Mouse (Mus musculus): ENCODE measurements around the gene Ptpn22.
"Not testable (repeated sequence)": the region's sequence is repeated elsewhere in the genome, so short reads cannot be mapped to it uniquely, and the experiment has no call there.

Ptpn22 gene

GRCm38 (mm10) chr3:103858881-103859801 is at the start of gene Ptpn22:
Gene Ptpn22, plus strand, starts transcription at chr3:103859795.
- no peak for DNase-seq (ENCODE audit: low read depth)

- DNase-seq (ENCODE audit: low read depth), result no peak
These were observed 49.8 kb upstream of the Ptpn22 start for GRCm38 (mm10) chr3:103809799-103810150.

DNA sequence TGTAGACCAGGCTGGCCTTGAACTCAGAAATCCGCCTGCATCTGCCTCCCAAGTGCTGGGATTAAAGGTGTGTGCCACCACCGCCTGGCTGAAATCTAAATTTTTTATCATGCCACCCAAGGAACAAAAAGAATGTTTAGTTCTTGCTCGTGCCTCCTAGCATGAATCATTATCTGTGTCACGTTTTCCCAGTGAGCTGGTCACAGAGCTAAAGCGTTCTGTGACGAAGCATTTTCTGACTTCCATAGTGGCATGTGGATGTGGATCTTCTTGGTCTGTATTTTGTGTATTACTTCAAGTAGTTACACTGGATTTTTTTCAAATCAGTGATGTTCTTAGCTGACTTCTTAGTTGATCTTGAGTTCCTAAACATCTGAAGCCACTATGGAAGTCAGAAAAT is 48.6 kb upstream of the Ptpn22 start:
- DNase-seq (ENCODE audit: low read depth), result no peak

DNA sequence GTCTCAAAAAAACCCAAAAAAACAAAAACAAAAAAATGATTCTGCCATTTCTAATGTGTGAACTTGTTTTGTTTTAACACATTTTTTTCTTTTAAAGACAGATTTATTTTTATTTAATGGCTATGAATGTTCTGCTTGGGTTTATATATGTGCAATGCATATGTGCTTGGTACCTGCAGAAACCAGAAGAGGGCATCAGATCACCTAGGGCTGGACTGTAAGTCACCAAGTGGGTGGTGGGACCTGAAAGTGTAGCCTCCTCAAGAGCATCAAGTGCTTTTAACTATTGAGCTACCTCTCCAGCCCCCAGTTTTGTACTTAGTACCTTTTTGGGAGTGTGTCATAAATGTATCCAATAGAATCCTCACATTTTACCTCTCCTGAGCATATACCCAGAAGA is 32.0 kb upstream of the Ptpn22 start:
- peak; percentile 49 for DNase-seq (ENCODE audit: low read depth)

DNA sequence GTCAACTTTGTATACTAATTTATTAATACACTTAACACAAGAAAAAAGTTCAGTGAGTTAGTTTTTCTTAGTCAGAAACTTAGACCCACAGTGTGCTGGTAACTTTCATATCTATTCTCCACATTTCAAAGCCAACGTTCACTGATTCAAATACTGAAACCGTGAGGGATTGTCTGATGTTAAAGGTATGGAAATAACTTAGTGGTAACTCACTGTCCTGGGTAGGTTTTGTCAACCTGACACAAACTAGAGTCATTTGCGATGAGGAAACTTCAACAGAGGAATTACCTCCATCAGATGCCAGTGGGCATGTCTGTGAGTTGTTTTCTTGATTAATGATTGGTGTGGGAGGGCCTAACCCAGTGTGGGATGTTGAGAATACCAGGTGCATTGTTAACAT is 30.6 kb upstream of the Ptpn22 start:
- no peak for DNase-seq (ENCODE audit: low read depth)

- peak; percentile 41 for DNase-seq (ENCODE audit: low read depth)
These were observed 28.9 kb upstream of the Ptpn22 start for GRCm38 (mm10) chr3:103830681-103831080.

DNA sequence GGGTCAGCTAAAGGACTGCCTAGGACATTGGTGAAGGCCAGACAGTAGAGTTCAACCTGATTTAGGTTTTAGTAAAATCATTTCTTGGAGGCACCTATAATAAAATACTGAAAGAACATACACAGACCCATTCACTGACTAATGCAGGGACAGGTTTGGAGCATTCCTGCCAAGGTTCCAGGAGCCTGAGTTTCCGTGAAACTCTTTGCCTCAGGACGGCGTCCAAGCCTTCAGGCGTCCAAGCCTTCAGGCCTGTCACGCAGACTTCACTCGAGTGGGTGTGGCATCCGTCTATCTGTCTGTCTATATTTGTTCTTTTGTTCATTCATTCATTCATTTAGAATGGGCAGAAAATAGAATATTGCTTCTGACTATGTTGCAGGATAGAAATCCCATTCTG is 28.4 kb upstream of the Ptpn22 start:
- DNase-seq (ENCODE audit: low read depth), result no peak

- DNase-seq (ENCODE audit: low read depth), result peak; percentile 46
These were observed 27.2 kb upstream of the Ptpn22 start, which contains the start of gene Bcl2l15 for GRCm38 (mm10) chr3:103832426-103832825. Gene Bcl2l15, plus strand, starts transcription at chr3:103832601.

- no peak for DNase-seq (ENCODE audit: low read depth)
These were observed 25.6 kb upstream of the Ptpn22 start for GRCm38 (mm10) chr3:103834001-103834400.

- DNase-seq (ENCODE audit: low read depth), result no peak
These were observed 24.2 kb upstream of the Ptpn22 start for GRCm38 (mm10) chr3:103835272-103835950.

- peak; percentile 29 for DNase-seq (ENCODE audit: low read depth)
These were observed 23.7 kb upstream of the Ptpn22 start for GRCm38 (mm10) chr3:103835951-103836310.

DNA sequence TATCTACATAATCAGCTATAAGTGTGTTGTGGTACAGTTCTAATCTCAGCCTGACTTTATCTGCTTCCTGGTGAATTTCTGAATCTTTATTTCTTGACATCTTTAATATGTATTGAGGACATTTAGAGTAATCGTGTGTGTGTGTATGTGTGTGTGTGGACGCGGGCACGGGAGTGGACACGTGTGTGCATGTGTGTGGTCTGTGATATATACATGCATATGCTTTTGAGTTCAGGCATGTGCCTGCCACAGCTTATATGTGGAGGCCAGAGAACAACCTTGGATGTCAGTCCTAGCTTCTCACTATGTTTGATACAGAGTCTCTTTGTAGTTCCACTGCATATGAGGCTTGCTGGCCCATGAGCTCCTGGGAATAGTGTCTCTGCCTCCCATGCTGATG is 23.1 kb upstream of the Ptpn22 start:
- DNase-seq (ENCODE audit: low read depth), result no peak

DNA sequence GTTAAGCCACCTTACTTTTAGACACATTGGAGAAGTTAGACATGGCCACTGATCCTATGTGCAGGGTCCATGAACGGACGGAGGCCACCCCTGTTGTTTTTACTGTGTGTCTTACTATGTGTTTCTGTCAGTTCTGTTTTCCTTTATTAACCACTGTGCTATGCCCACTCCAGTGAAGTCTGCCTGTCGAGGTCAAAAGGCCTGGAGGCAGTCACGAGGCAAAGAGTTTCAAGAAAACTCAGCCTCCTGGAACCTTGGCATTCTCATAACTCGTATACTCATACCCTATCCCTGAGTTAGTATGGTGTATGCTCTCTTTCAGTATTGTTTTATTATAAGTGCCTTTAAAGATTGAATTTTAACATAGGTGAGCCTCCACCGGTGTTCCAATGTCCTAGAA is 19.9 kb upstream of the Ptpn22 start:
- no peak for DNase-seq (ENCODE audit: low read depth)

DNA sequence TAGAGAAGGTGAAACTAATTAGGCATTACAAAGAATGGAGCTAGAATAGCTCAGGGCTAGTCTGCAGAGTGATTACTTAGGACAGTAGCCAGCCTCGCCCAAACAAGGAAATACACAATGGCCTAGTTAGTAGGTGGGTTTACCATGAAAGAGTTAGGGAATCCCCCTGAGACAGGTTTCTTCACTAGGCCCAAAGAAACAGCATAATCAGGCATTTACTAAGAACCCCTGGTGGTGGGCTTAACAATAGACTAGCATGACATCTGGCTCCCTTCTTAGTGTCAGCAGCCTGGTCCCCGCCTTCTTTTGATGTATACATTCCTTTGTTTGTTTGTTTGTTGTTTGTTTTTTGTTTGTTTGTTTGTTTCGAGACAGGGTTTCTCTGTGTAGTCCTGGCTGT is 19.4 kb upstream of the Ptpn22 start:
- not testable (repeated sequence) for DNase-seq (ENCODE audit: low read depth)

DNA sequence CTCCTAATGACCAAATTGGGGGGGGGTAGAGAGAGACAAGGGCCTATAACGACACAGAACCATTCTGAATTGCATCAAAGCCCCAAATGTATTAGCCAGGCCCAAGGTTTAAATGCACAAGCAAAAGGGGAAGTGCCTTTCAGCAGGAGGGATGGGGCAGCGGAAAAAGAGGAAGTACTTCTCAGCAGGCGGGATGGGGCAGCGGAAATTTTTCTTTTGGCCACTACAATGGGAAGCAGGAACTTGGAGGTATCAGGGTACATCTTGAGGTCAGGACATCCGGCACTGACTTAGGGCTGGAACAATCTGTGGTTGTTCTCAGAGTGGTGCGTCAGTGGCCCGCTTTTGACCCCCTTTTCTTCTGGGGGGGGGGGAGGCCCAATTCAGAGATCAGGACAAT is 18.6 kb upstream of the Ptpn22 start:
- DNase-seq (ENCODE audit: low read depth), result peak; percentile 48

GRCm38 (mm10) chr3:103850644-103851363 is 8.8 kb upstream of the Ptpn22 start:
- DNase-seq (ENCODE audit: low read depth), result no peak

GRCm38 (mm10) chr3:103851481-103851880 is 8.1 kb upstream of the Ptpn22 start:
- no peak for DNase-seq (ENCODE audit: low read depth)

- DNase-seq (ENCODE audit: low read depth), result no peak
These were observed 7.7 kb upstream of the Ptpn22 start for GRCm38 (mm10) chr3:103851882-103852281.

- peak; percentile 94 for DNase-seq (ENCODE audit: low read depth)
These were observed 6.9 kb upstream of the Ptpn22 start for GRCm38 (mm10) chr3:103852565-103853299.

- DNase-seq (ENCODE audit: low read depth), result no peak
These were observed 5.8 kb upstream of the Ptpn22 start for GRCm38 (mm10) chr3:103853804-103854203.

GRCm38 (mm10) chr3:103857036-103857805 is 2.4 kb upstream of the Ptpn22 start:
- DNase-seq (ENCODE audit: low read depth), result no peak
